Mouse (Mus musculus) MEL (cell line): ENCODE measurements around the gene Samd14. TPM values are rescaled to one million over a fixed set of nuclear protein-coding genes. Genes with fewer than 3 reads are reported as not detected.

Experiments used
- DNase-seq: peaks from one replicate; pipeline ENCODE4 v3.0.0; 2011; ENCODE audit warnings: low read depth, low spot score
- H3K27ac ChIP-seq: 2 replicates; pipeline ENCODE4 v1.5.1; 2012; ENCODE audit warnings: low read depth, mild to moderate bottlenecking, control low read depth, low read length, moderate library complexity; ENCODE audit not compliant: control insufficient read depth
- H3K27me3 ChIP-seq, 2 experiments: fragments of 150-350 bp in 1 of 2; sonication (generic) in 1 of 2; 2 replicates each; pipeline ENCODE4 v1.6.1; 2012; ENCODE audit warnings: low read length in 2 of 2, mild to moderate bottlenecking in 2 of 2, improper control_type of control experiment in 1 of 2, moderate library complexity in 1 of 2; ENCODE audit not compliant: insufficient read depth in 2 of 2, control insufficient read depth in 1 of 2
- H3K36me3 ChIP-seq, 2 experiments: 2 replicates each; pipeline ENCODE4 v1.6.1; 2012 to 2014; ENCODE audit warnings: low read length in 2 of 2, improper control_type of control experiment in 1 of 2, inconsistent platforms in 1 of 2, mild to moderate bottlenecking in 1 of 2; ENCODE audit not compliant: insufficient read depth in 2 of 2, control insufficient read depth in 1 of 2
- H3K4me1 ChIP-seq, 2 experiments: fragments of 150-350 bp in 1 of 2; sonication (generic) in 1 of 2; 2 replicates each; pipeline ENCODE4 v1.6.1; 2012; ENCODE audit warnings: low read length in 2 of 2, improper control_type of control experiment in 1 of 2, mild to moderate bottlenecking in 1 of 2; ENCODE audit not compliant: insufficient read depth in 2 of 2, control insufficient read depth in 1 of 2
- H3K4me3 ChIP-seq, 2 experiments: fragments of 150-350 bp in 1 of 2; sonication (generic) in 1 of 2; 2 replicates each; pipeline ENCODE4 v1.5.1; 2012; ENCODE audit warnings: low read depth in 2 of 2, low read length in 2 of 2, mild to moderate bottlenecking in 2 of 2, moderate library complexity in 2 of 2, control low read depth in 1 of 2, improper control_type of control experiment in 1 of 2; ENCODE audit not compliant: control insufficient read depth in 1 of 2, insufficient read depth in 1 of 2
- H3K79me2 ChIP-seq: 2 replicates; pipeline ENCODE4 v1.6.1; 2012; ENCODE audit warnings: mild to moderate bottlenecking, low read length, moderate library complexity; ENCODE audit not compliant: control insufficient read depth, poor library complexity, insufficient read depth
- H3K9ac ChIP-seq: 2 replicates; pipeline ENCODE4 v1.6.1; 2012; ENCODE audit warnings: low read depth, mild to moderate bottlenecking, control low read depth, low read length, moderate library complexity; ENCODE audit not compliant: control insufficient read depth, poor library complexity, severe bottlenecking
- H3K9me3 ChIP-seq: fragments of 150-350 bp; sonication (generic); replicated peaks from 2 replicates; pipeline ENCODE4 v1.6.1; 2012; ENCODE audit warnings: mild to moderate bottlenecking, low read length, improper control_type of control experiment, moderate library complexity; ENCODE audit not compliant: insufficient read depth
- CHD1 ChIP-seq: IDR thresholded peaks from 2 replicates; pipeline ENCODE4 v1.6.1; 2012; ENCODE audit warnings: low read depth, mild to moderate bottlenecking, inconsistent platforms, low read length, improper control_type of control experiment
- CHD2 ChIP-seq: IDR thresholded peaks from 2 replicates; pipeline ENCODE4 v1.6.1; 2011; ENCODE audit warnings: low read length, improper control_type of control experiment
- CTCF ChIP-seq, 3 experiments: IDR thresholded peaks in 2 of 3; conservative IDR thresholded peaks in 1 of 3; 2 replicates each; pipeline ENCODE4 v1.5.1; 2011 to 2012; ENCODE audit warnings: low read length in 3 of 3, low read depth in 2 of 3, mild to moderate bottlenecking in 2 of 3, improper control_type of control experiment in 1 of 3, inconsistent platforms in 1 of 3, mixed read lengths in 1 of 3, moderate library complexity in 1 of 3; ENCODE audit not compliant: control insufficient read depth in 1 of 3, insufficient read depth in 1 of 3, poor library complexity in 1 of 3, severe bottlenecking in 1 of 3
- E2F4 ChIP-seq: IDR thresholded peaks from 2 replicates; pipeline ENCODE4 v1.6.1; 2011; ENCODE audit warnings: low read depth, low read length, improper control_type of control experiment, borderline replicate concordance
- ELF1 ChIP-seq: IDR thresholded peaks from 2 replicates; pipeline ENCODE4 v1.6.1; 2014; ENCODE audit warnings: low read depth, mild to moderate bottlenecking, inconsistent platforms, low read length, improper control_type of control experiment, moderate library complexity
- EP300 ChIP-seq, 2 experiments: IDR thresholded peaks; 2 replicates each; pipeline ENCODE4 v1.6.1; 2011; ENCODE audit warnings: improper control_type of control experiment in 2 of 2, low read length in 2 of 2, low read depth in 1 of 2, mild to moderate bottlenecking in 1 of 2
- GABPA ChIP-seq: IDR thresholded peaks from 2 replicates; pipeline ENCODE4 v1.6.1; 2012; ENCODE audit warnings: low read depth, mild to moderate bottlenecking, inconsistent platforms, low read length, improper control_type of control experiment, moderate library complexity
- GATA1 ChIP-seq: IDR thresholded peaks from 2 replicates; pipeline ENCODE4 v1.6.1; 2011; ENCODE audit warnings: low read depth, low read length, improper control_type of control experiment
- HCFC1 ChIP-seq: IDR thresholded peaks from 2 replicates; pipeline ENCODE4 v1.6.1; 2012; ENCODE audit warnings: low read depth, mild to moderate bottlenecking, inconsistent platforms, low read length, improper control_type of control experiment, moderate library complexity
- KAT2A ChIP-seq: conservative IDR thresholded peaks from 2 replicates; pipeline ENCODE4 v1.6.1; 2012; ENCODE audit warnings: low read depth, low read length, improper control_type of control experiment, inconsistent platforms
- MAX ChIP-seq: IDR thresholded peaks from 2 replicates; pipeline ENCODE4 v1.6.1; 2011; ENCODE audit warnings: low read length, improper control_type of control experiment
- MAZ ChIP-seq: IDR thresholded peaks from 2 replicates; pipeline ENCODE4 v1.6.1; 2012; ENCODE audit warnings: low read depth, mild to moderate bottlenecking, inconsistent platforms, low read length, improper control_type of control experiment
- MEF2A ChIP-seq: IDR thresholded peaks from 2 replicates; pipeline ENCODE4 v1.6.1; 2014; ENCODE audit warnings: low read depth, mild to moderate bottlenecking, inconsistent platforms, low read length, improper control_type of control experiment; ENCODE audit not compliant: poor library complexity, insufficient replicate concordance, severe bottlenecking; ENCODE audit errors: extremely low read depth
- MXI1 ChIP-seq: IDR thresholded peaks from 2 replicates; pipeline ENCODE4 v1.6.1; 2011; ENCODE audit warnings: mild to moderate bottlenecking, low read depth, low read length, improper control_type of control experiment
- MYC ChIP-seq: IDR thresholded peaks from 2 replicates; pipeline ENCODE4 v1.6.1; 2011; ENCODE audit warnings: low read depth, mild to moderate bottlenecking, low read length, improper control_type of control experiment, moderate library complexity
- NELFE ChIP-seq: IDR thresholded peaks from 2 replicates; pipeline ENCODE4 v1.6.1; 2011; ENCODE audit warnings: low read depth, low read length, improper control_type of control experiment
- NRF1 ChIP-seq: IDR thresholded peaks from 2 replicates; pipeline ENCODE4 v1.6.1; 2014; ENCODE audit warnings: low read depth, mild to moderate bottlenecking, inconsistent platforms, low read length, improper control_type of control experiment, moderate library complexity; ENCODE audit not compliant: poor library complexity, insufficient read depth, severe bottlenecking
- POLR2A ChIP-seq, 2 experiments: IDR thresholded peaks; 2 replicates each; pipeline ENCODE4 v1.6.1; 2011 to 2012; ENCODE audit warnings: low read length in 2 of 2, mild to moderate bottlenecking in 2 of 2, control low read depth in 1 of 2, improper control_type of control experiment in 1 of 2, low read depth in 1 of 2, moderate library complexity in 1 of 2; ENCODE audit not compliant: control insufficient read depth in 1 of 2, insufficient read depth in 1 of 2, poor library complexity in 1 of 2
- POLR2AphosphoS2 ChIP-seq: IDR thresholded peaks from 2 replicates; pipeline ENCODE4 v1.6.1; 2011; ENCODE audit warnings: low read length, improper control_type of control experiment
- POLR2AphosphoS5 ChIP-seq: IDR thresholded peaks from 2 replicates; pipeline ENCODE4 v1.6.1; 2012; ENCODE audit warnings: low read depth, borderline replicate concordance, mild to moderate bottlenecking, inconsistent platforms, low read length, moderate library complexity, mixed read lengths
- SMC3 ChIP-seq: IDR thresholded peaks from 2 replicates; pipeline ENCODE4 v1.6.1; 2011; ENCODE audit warnings: low read depth, low read length, improper control_type of control experiment
- TBP ChIP-seq: IDR thresholded peaks from 2 replicates; pipeline ENCODE4 v1.8.0; 2011; ENCODE audit warnings: low read depth, low read length, improper control_type of control experiment
- UBTF ChIP-seq: IDR thresholded peaks from 2 replicates; pipeline ENCODE4 v1.6.1; 2012; ENCODE audit warnings: low read depth, mild to moderate bottlenecking, inconsistent platforms, low read length, improper control_type of control experiment, moderate library complexity, borderline replicate concordance; ENCODE audit not compliant: insufficient read depth
- USF1 ChIP-seq: IDR thresholded peaks from 2 replicates; pipeline ENCODE4 v1.6.1; 2014; ENCODE audit warnings: low read depth, mild to moderate bottlenecking, inconsistent platforms, low read length, improper control_type of control experiment, moderate library complexity
- USF2 ChIP-seq, 2 experiments: IDR thresholded peaks; 2 replicates each; pipeline ENCODE4 v1.6.1; 2011 to 2012; ENCODE audit warnings: improper control_type of control experiment in 2 of 2, low read length in 2 of 2, borderline replicate concordance in 1 of 2, inconsistent platforms in 1 of 2, low read depth in 1 of 2, mild to moderate bottlenecking in 1 of 2; ENCODE audit not compliant: insufficient read depth in 1 of 2
- ZC3H11A ChIP-seq: IDR thresholded peaks from 2 replicates; pipeline ENCODE4 v1.6.1; 2012; ENCODE audit warnings: low read depth, mild to moderate bottlenecking, inconsistent platforms, low read length, improper control_type of control experiment
- ZMIZ1 ChIP-seq: IDR thresholded peaks from 2 replicates; pipeline ENCODE4 v1.6.1; 2012; ENCODE audit warnings: low read depth, mild to moderate bottlenecking, inconsistent platforms, low read length, improper control_type of control experiment, moderate library complexity
- ZNF384 ChIP-seq: IDR thresholded peaks from 2 replicates; pipeline ENCODE4 v1.6.1; 2012; ENCODE audit warnings: low read depth, mild to moderate bottlenecking, inconsistent platforms, low read length, improper control_type of control experiment
- polyA plus RNA-seq, 2 experiments: library from polyadenylated mRNA; stranded (reverse) in 1 of 2; unstranded in 1 of 2; fragments of >175 nt in 1 of 2; fragments of >200 nt in 1 of 2; gene quantifications; 2 replicates each; pipeline versions ENCODE4 v1.2.1 to v1.2.4; 2012; ENCODE audit warnings: low replicate concordance in 2 of 2, low read depth in 1 of 2; ENCODE audit not compliant: insufficient read length in 2 of 2, insufficient read depth in 1 of 2, missing spikeins in 1 of 2
- total RNA-seq: library from RNA; depleted of rRNA; stranded (reverse); fragments of 300-350 nt; gene quantifications from 2 replicates; pipeline ENCODE4 v1.2.3, GENCODE M21; 2012

The Samd14 gene
- total and polyA plus RNA-seq, 3 experiments = 57.6 to 1,219 (median 101) TPM

- Histone ChIP-seq H3K4me1 (no peaks in the 10 kb centered on the region), H3K4me3 (no peak overlapping the region), H3K79me2 (no peaks in the 10 kb centered on the region), H3K9ac (no peak overlapping the region), H3K27me3 (peaks cover 8 to 13% of the 10 kb centered on the region in 2 experiments; a peak in 3 of 4 replicates), H3K27ac (no peak overlapping the region), H3K9me3 (no peaks in the 10 kb centered on the region), H3K36me3 (no peaks in the 10 kb centered on the region)
- TF ChIP-seq ZNF384 (no peak), POLR2A (IDR thresholded peaks at IDR 0.05; ENCODE audit: control insufficient read depth in 1 of 2, insufficient read depth in 1 of 2, low read depth in 1 of 2, low read length in 2 of 2, poor library complexity in 1 of 2) (no peak), USF1 (no peak), KAT2A (no peak), MEF2A (no peak), HCFC1 (no peak), EP300 (IDR thresholded peaks at IDR 0.05; ENCODE audit: low read depth in 1 of 2, low read length in 2 of 2) (no peak), GATA1 (no peak), USF2 (IDR thresholded peaks at IDR 0.05; ENCODE audit: borderline replicate concordance in 1 of 2, insufficient read depth in 1 of 2, low read depth in 1 of 2, low read length in 2 of 2) (no peak), CTCF (IDR thresholded peaks at IDR 0.05 in 2 of 3, conservative IDR thresholded peaks at IDR 0.05 in 1 of 3; ENCODE audit: control insufficient read depth in 1 of 3, insufficient read depth in 1 of 3, low read depth in 2 of 3, low read length in 3 of 3, poor library complexity in 1 of 3, severe bottlenecking in 1 of 3) (no peak), CHD1 (no peak), MYC (no peak), NRF1 (no peak), SMC3 (no peak), UBTF (no peak), ELF1 (no peak), NELFE (no peak)
- DNase-seq = no peak
Observed at GRCm38 (mm10) chr11:95074694-95075093, 65.0 kb downstream of the Samd14 start.

- DNase-seq = no peak
- TF ChIP-seq TBP = no peak
- TF ChIP-seq POLR2AphosphoS2 = no peak
- TF ChIP-seq MAZ = no peak
- no peak for TF ChIP-seq POLR2AphosphoS5
- TF ChIP-seq E2F4 = no peak
- no peak for TF ChIP-seq MYC
- no peak for TF ChIP-seq ZC3H11A
- no peak for TF ChIP-seq CHD2
- no peak for TF ChIP-seq ZMIZ1
- no peak for TF ChIP-seq HCFC1
- no peak for TF ChIP-seq MXI1
- TF ChIP-seq ELF1 = no peak
- no peak for TF ChIP-seq MEF2A
- TF ChIP-seq MAX = no peak
- TF ChIP-seq GABPA = no peak
- TF ChIP-seq, all 39 proteins: peak for 0
- peaks cover 8 to 10% of the 10 kb centered on the region in 2 experiments; a peak in 3 of 4 replicates for H3K27me3 ChIP-seq
- no peak overlapping the region for H3K4me3 ChIP-seq
- H3K4me1 ChIP-seq = no peaks in the 10 kb centered on the region
- H3K9ac ChIP-seq = no peak overlapping the region
- H3K9me3 ChIP-seq = no peaks in the 10 kb centered on the region
- no peak overlapping the region for H3K27ac ChIP-seq
- no peaks in the 10 kb centered on the region for H3K79me2 ChIP-seq
- H3K36me3 ChIP-seq = no peaks in the 10 kb centered on the region
Observed at GRCm38 (mm10) chr11:95075197-95076040, 65.7 kb downstream of the Samd14 start.
